26 mouse cellular contexts compared by ENCODE assay signal in the genomic region with DNA sequence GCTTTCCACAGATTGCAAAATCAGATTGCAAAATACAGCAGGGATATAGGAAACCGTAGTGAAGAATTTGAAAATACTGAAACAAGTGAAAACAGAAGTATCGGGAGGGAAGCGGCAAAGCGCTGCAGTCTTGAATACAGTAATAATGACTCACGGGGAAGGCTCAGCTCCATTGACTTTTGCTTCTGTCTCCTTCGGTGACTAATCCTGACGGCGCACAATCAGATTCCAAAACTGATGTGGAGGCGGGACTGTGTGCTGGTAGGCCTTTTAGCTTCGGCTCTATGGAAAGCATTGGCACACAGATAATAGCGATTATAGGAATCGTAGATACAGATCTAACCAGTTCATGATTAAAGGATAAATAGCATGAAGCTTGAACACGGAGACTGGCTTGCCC.
DNase-seq lines count a peak whose midpoint lies in the region; ATAC-seq lines count a peak whose summit lies in the region.
"Had no signal": no experiment of that assay in that cellular context is flagged by ENCODE, and none has a peak within 500 bp of the region (broad histone marks: within the 10 kb centered on the region; RNA-seq: fewer than 3 reads in every experiment).

No protein-coding gene starts in this region.

- no peak overlapping the region for H3K4me3 ChIP-seq in heart, embryonic 11.5 days (ENCODE audit: low read depth, low read length)
- H3K4me3 ChIP-seq: embryonic facial prominence, embryonic 12.5 days; embryonic facial prominence, embryonic 15.5 days; forebrain, embryonic 12.5 days; forebrain, embryonic 15.5 days; heart, embryonic 12.5 days; heart, embryonic 15.5 days had no signal

- H3K9me3 ChIP-seq in heart, embryonic 11.5 days (replicated peaks; ENCODE audit: control insufficient read depth, low read length), result no peaks in the 10 kb centered on the region
- H3K9me3 ChIP-seq: embryonic facial prominence, embryonic 12.5 days; embryonic facial prominence, embryonic 15.5 days; forebrain, embryonic 12.5 days; forebrain, embryonic 15.5 days; heart, embryonic 12.5 days; heart, embryonic 15.5 days had no signal

- WGBS in heart, embryonic 11.5 days (ENCODE audit: insufficient replicate concordance), result 87% methylated on average over 13 of the region's 13 CpGs

- H3K27me3 ChIP-seq in heart, embryonic 11.5 days (ENCODE audit: control insufficient read depth, insufficient read depth, low read length), result no peaks in the 10 kb centered on the region
- H3K27me3 ChIP-seq: embryonic facial prominence, embryonic 12.5 days; embryonic facial prominence, embryonic 15.5 days; forebrain, embryonic 15.5 days; heart, embryonic 12.5 days; heart, embryonic 15.5 days had no signal

- H3K27ac ChIP-seq in heart, embryonic 11.5 days (ENCODE audit: low read depth, low read length), result no peak overlapping the region
- H3K27ac ChIP-seq: embryonic facial prominence, embryonic 12.5 days; embryonic facial prominence, embryonic 15.5 days; forebrain, embryonic 12.5 days; forebrain, embryonic 15.5 days; heart, embryonic 15.5 days; hindbrain, embryonic 14.5 days; hindbrain, postnatal 0 days had no signal

- peak; percentile 29 for DNase-seq in NIH3T3 (ENCODE audit: low read depth)
- DNase-seq in fat pad, adult 2 months (ENCODE audit: extremely low read depth, low read depth, low spot score), result peak; percentile 85
- no peak for DNase-seq in spleen, postnatal 36 days (ENCODE audit: low spot score in 2 of 2)
- DNase-seq in ovary, postnatal 36 days (ENCODE audit: low spot score), result no peak
- DNase-seq: adrenal gland, adult 2 months; adrenal gland, postnatal 14 days; cerebellum, adult 18-20 months; cerebellum, adult 9-10 months; cerebellum, postnatal 14 days; gastrocnemius, postnatal 10 days; gastrocnemius, postnatal 36 days; heart, adult 11 months; heart, postnatal 10 days; heart, postnatal 4 days had no signal

- H3K9ac ChIP-seq in heart, embryonic 11.5 days (ENCODE audit: low read depth, low read length), result no peak overlapping the region
- H3K9ac ChIP-seq: embryonic facial prominence, embryonic 12.5 days; embryonic facial prominence, embryonic 15.5 days; forebrain, embryonic 12.5 days; forebrain, embryonic 15.5 days; heart, embryonic 12.5 days; heart, embryonic 15.5 days; hindbrain, embryonic 14.5 days had no signal

- H3K4me2 ChIP-seq in heart, embryonic 11.5 days, result no peak overlapping the region
- H3K4me2 ChIP-seq: embryonic facial prominence, embryonic 12.5 days; embryonic facial prominence, embryonic 15.5 days; forebrain, embryonic 12.5 days; forebrain, embryonic 15.5 days; heart, embryonic 12.5 days; heart, embryonic 15.5 days; hindbrain, embryonic 14.5 days had no signal

- no peaks in the 10 kb centered on the region for H3K4me1 ChIP-seq in heart, embryonic 11.5 days (ENCODE audit: control insufficient read depth, insufficient read depth, low read length)
- H3K4me1 ChIP-seq: embryonic facial prominence, embryonic 12.5 days; embryonic facial prominence, embryonic 15.5 days; forebrain, embryonic 12.5 days; forebrain, embryonic 15.5 days; heart, embryonic 12.5 days; heart, embryonic 15.5 days had no signal

- H3K36me3 ChIP-seq in heart, embryonic 11.5 days (ENCODE audit: control insufficient read depth, insufficient read depth, low read length), result no peaks in the 10 kb centered on the region
- H3K36me3 ChIP-seq: embryonic facial prominence, embryonic 12.5 days; embryonic facial prominence, embryonic 15.5 days; forebrain, embryonic 12.5 days; forebrain, embryonic 15.5 days; heart, embryonic 12.5 days; heart, embryonic 15.5 days had no signal

- ATAC-seq in megakaryocyte progenitor cell, adult 5-6 weeks (replicated peaks; ENCODE audit: poor library complexity), result peak; percentile 50
- ATAC-seq in heart, embryonic 11.5 days (replicated peaks; ENCODE audit: insufficient number of reproducible peaks, low FRiP score, low TSS enrichment), result no peak
- ATAC-seq: forebrain, embryonic 15.5 days; hindbrain, postnatal 0 days; inflammation-experienced regulatory T-cells, adult 6 months; intestine, embryonic 16.5 days had no signal

Comparison
In these comparisons a context has a peak if more than half of its experiments do, and no peak if none do; other contexts are left out.
1. DNase-seq: peak in NIH3T3 (single experiment) and fat pad, adult 2 months (single experiment); none in spleen, postnatal 36 days (0 of 2) and ovary, postnatal 36 days (single experiment).